Mouse (Mus musculus) heart, adult 2 months (tissue): ENCODE results near the gene Stard13. TPM values are rescaled to one million over a fixed set of nuclear protein-coding genes. Genes with fewer than 3 reads are reported as not detected.

ENCODE experiments used
- DNase-seq, 2 experiments: peaks; one replicate each; pipeline ENCODE4 v3.0.0; 2021
- H3K27ac ChIP-seq: fragments of 200-600 bp; 2 replicates; pipeline ENCODE4 v1.8.1; 2022
- H3K27me3 ChIP-seq: fragments of 200-500 bp; 2 replicates; pipeline ENCODE4 v1.6.1; 2012; ENCODE audit warnings: mild to moderate bottlenecking, low read length, inconsistent platforms, mixed read lengths; ENCODE audit not compliant: control insufficient read depth, insufficient read depth
- H3K36me3 ChIP-seq: fragments of 200-500 bp; 2 replicates; pipeline ENCODE4 v1.6.1; 2012; ENCODE audit warnings: low read length, inconsistent platforms; ENCODE audit not compliant: control insufficient read depth, insufficient read depth
- H3K4me1 ChIP-seq: fragments of 200-500 bp; 2 replicates; pipeline ENCODE4 v1.6.1; 2011; ENCODE audit warnings: low read length; ENCODE audit not compliant: control insufficient read depth, insufficient read depth
- H3K4me3 ChIP-seq: fragments of 200-600 bp; 2 replicates; pipeline ENCODE4 v1.8.1; 2022
- H3K79me2 ChIP-seq: fragments of 200-500 bp; replicated peaks from 2 replicates; pipeline ENCODE4 v1.6.1; 2012; ENCODE audit warnings: mild to moderate bottlenecking, inconsistent platforms, low read length, moderate library complexity, mixed read lengths; ENCODE audit not compliant: control insufficient read depth, insufficient read depth
- H3K9ac ChIP-seq: fragments of 200-500 bp; 2 replicates; pipeline ENCODE4 v1.6.1; 2012; ENCODE audit warnings: low read depth, mild to moderate bottlenecking, control low read depth, inconsistent platforms, low read length, mixed read lengths
- CTCF ChIP-seq: fragments of 200-600 bp; IDR thresholded peaks from 2 replicates; pipeline ENCODE4 v1.8.1; 2022; ENCODE audit warnings: antibody characterized with exemption, mild to moderate bottlenecking, moderate library complexity
- EP300 ChIP-seq: fragments of 200-500 bp; IDR thresholded peaks from 2 replicates; pipeline ENCODE4 v1.6.1; 2011; ENCODE audit warnings: low read depth, low read length, control low read depth; ENCODE audit not compliant: insufficient read depth
- POLR2A ChIP-seq: fragments of 200-500 bp; IDR thresholded peaks from 2 replicates; pipeline ENCODE4 v1.6.1; 2011; ENCODE audit warnings: mild to moderate bottlenecking, low read depth, low read length, control low read depth; ENCODE audit not compliant: insufficient read depth
- WGBS: fragments of 180-500 bp; shearing (Covaris S2); methylation state at CpG from one replicate; pipeline ENCODE4 v1.1.7; 2018; 5-methylcytosine and 5-hydroxymethylcytosine counted together
- intact Hi-C: fragments of 180-260 bp; cut with DNase I; formaldehyde crosslinking; loops from one replicate; pipeline ENCODE4 v1.15.1; 2025
- polyA plus RNA-seq: library from polyadenylated mRNA; depleted of rRNA; stranded (reverse); fragments of >200 nt; gene quantifications from 2 replicates; pipeline ENCODE4 v1.2.3, GENCODE M21; 2012
- total RNA-seq, 2 experiments: library from RNA; stranded (reverse); gene quantifications; 2 replicates each; pipeline ENCODE4 v1.2.3; 2021

Stard13 gene
- total and polyA plus RNA-seq, 3 experiments, result 9.9 to 24.4 (median 22.1) TPM

GRCm38 (mm10) chr5:151199235-151199634, 34.4 kb downstream of the Stard13 start:
- peak overlapping the region; percentile 11; the same call in 1 of the 2 replicates for H3K27ac ChIP-seq
- intact Hi-C loops, result no loop called here
- 50% methylated on average over 3 of the region's 3 CpGs for WGBS
- H3K9ac ChIP-seq, result no peak overlapping the region
- H3K36me3 ChIP-seq, result peaks cover 1% of the 10 kb centered on the region; the same call in 1 of the 2 replicates
- no peaks in the 10 kb centered on the region for H3K79me2 ChIP-seq
- TF ChIP-seq POLR2A (no peak), EP300 (no peak), CTCF (no peak)
- peaks cover 4% of the 10 kb centered on the region for H3K4me1 ChIP-seq
- H3K27me3 ChIP-seq, result no peaks in the 10 kb centered on the region
- no peak for DNase-seq
- H3K4me3 ChIP-seq, result no peak overlapping the region

- Histone ChIP-seq H3K79me2 (no peaks in the 10 kb centered on the region), H3K27me3 (no peaks in the 10 kb centered on the region), H3K9ac (no peak overlapping the region), H3K27ac (no peak overlapping the region), H3K4me1 (peaks cover 5% of the 10 kb centered on the region), H3K4me3 (no peak overlapping the region), H3K36me3 (peaks cover 1% of the 10 kb centered on the region; the same call in 1 of the 2 replicates)
- 78% methylated on average over 13 of the region's 13 CpGs for WGBS
- no peak for DNase-seq
- intact Hi-C loops, result no loop called here
- TF ChIP-seq POLR2A (no peak), EP300 (no peak), CTCF (no peak)
These were observed 36.9 kb downstream of the Stard13 start for GRCm38 (mm10) chr5:151196603-151197272.

DNA sequence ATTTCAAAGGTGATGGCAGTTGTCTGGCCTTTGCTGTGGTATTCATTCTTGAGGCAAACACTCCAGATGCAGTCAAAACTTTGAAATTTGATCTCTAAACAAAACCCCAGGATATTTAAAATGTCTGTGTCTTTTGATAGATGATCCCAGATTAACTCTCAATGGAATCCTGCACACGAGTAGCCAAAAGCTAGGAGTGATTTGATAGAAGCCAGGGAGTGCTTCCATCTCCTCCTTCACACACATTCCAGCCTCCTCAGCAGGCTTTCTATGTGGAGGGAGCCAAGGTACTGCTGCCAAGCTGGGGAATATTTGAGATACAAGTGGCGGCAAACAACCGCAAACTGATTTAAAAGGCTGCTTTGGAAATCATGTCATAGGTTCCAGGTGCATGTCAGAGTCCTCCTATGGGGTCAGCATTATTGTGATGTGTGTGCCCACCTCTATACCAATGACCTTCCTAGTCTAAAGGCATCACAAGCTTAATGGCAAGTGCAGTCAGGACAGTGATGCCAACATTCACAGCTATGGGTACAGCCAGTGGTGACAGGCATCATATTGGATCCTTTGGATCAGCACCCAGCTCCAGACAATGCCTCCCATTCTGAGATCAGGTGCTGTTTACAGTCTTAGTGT, 39.6 kb downstream of the Stard13 start:
- no peak overlapping the region; the same call in none of the 2 replicates for H3K27ac ChIP-seq
- H3K4me1 ChIP-seq, result peaks cover 4% of the 10 kb centered on the region
- H3K9ac ChIP-seq, result no peak overlapping the region
- H3K27me3 ChIP-seq, result no peaks in the 10 kb centered on the region
- H3K79me2 ChIP-seq, result no peaks in the 10 kb centered on the region
- TF ChIP-seq CTCF (no peak), EP300 (no peak), POLR2A (no peak)
- H3K36me3 ChIP-seq, result no peaks in the 10 kb centered on the region; the same call in 1 of the 2 replicates
- intact Hi-C loops, result loop anchor here (5.0 kb wide), 1 partner anchor 43 kb away; no protein-coding TSS in a partner anchor
- DNase-seq, result no peak
- H3K4me3 ChIP-seq, result no peak overlapping the region
- WGBS, result 53% methylated on average over 3 of the region's 3 CpGs

GRCm38 (mm10) chr5:151192266-151192665, 41.4 kb downstream of the Stard13 start:
- intact Hi-C loops, result loop anchor here (5.0 kb wide), 1 partner anchor 45 kb away; no protein-coding TSS in a partner anchor
- no peak for DNase-seq
- Histone ChIP-seq H3K9ac (no peak overlapping the region), H3K4me3 (no peak overlapping the region), H3K27me3 (no peaks in the 10 kb centered on the region), H3K79me2 (peaks cover 2% of the 10 kb centered on the region; the same call in 1 of the 2 replicates), H3K36me3 (peaks cover 9% of the 10 kb centered on the region), H3K27ac (no peak overlapping the region), H3K4me1 (peaks cover 4% of the 10 kb centered on the region)
- 66% methylated on average over 2 of the region's 2 CpGs for WGBS
- no peak for TF ChIP-seq POLR2A

- peaks cover 2% of the 10 kb centered on the region; the same call in 1 of the 2 replicates for H3K79me2 ChIP-seq
- H3K4me1 ChIP-seq, result peaks cover 6% of the 10 kb centered on the region
- intact Hi-C loops, result loop anchor here (1.0 to 5.0 kb wide), 2 partner anchors 47 to 178 kb away; no protein-coding TSS in a partner anchor
- TF ChIP-seq POLR2A (no peak), EP300 (no peak), CTCF (no peak)
- H3K4me3 ChIP-seq, result peak overlapping the region; percentile 86
- DNase-seq, result no peak
- H3K27me3 ChIP-seq, result no peaks in the 10 kb centered on the region
- peak overlapping the region; percentile 94 for H3K27ac ChIP-seq
- peaks cover 17% of the 10 kb centered on the region for H3K36me3 ChIP-seq
- 54% methylated on average over 5 of the region's 5 CpGs for WGBS
- no peak overlapping the region for H3K9ac ChIP-seq
These were observed 42.9 kb downstream of the Stard13 start for GRCm38 (mm10) chr5:151190764-151191163.
